Mouse (Mus musculus) kidney, adult 2 months (tissue): ENCODE measurements around the gene Wars2.

Experiments
- CTCF ChIP-seq: fragments of 200-500 bp; conservative IDR thresholded peaks from 2 replicates; pipeline ENCODE4 v1.5.1; 2011; ENCODE audit warnings: low read depth, mild to moderate bottlenecking, control low read depth, low read length, moderate library complexity, mixed read lengths; ENCODE audit not compliant: insufficient read depth, insufficient read length
- POLR2A ChIP-seq: fragments of 200-500 bp; IDR thresholded peaks from one replicate; pipeline ENCODE4 v1.6.1; 2011; ENCODE audit warnings: low read depth, low read length, control low read depth

DNA sequence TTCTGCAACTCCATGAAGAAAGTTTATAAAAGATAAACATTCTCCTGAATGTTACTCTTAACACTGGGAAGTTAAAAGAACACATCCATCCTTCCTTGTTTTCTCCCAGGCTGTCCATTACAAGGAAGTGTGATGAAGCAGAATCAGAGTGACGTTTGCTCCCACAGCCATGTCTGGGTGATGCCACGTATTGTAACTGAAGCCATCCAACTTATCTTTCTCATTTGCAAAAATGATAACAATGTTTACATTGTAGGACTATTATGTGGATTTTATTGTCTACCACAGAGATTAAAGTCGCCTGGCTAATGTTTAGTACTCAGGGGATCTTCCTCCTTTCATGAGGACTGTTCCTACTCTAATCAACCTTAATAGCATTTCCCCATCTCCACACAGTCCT lies 8.2 kb downstream of the Wars2 start:
- TF ChIP-seq CTCF (no peak), POLR2A (no peak)
